Mouse (Mus musculus) stomach, postnatal 0 days (tissue): ENCODE data around the gene Cdkl4. TPM values are rescaled to one million over a fixed set of nuclear protein-coding genes. Genes with fewer than 3 reads are reported as not detected.

Experiments
- ATAC-seq: fragments of 200-750 bp; cut with Nextera tagmentation; 2 replicates; pipeline ENCODE4 v1.8.0; 2017; ENCODE audit not compliant: low FRiP score, low TSS enrichment
- DNase-seq: peaks from one replicate; pipeline ENCODE4 v3.0.0-alpha.2; 2016; ENCODE audit warnings: low spot score
- H3K27ac ChIP-seq: fragments of 300-500 bp; sonication (generic); replicated peaks from 2 replicates; pipeline ENCODE4 v1.5.1; 2014; ENCODE audit warnings: mild to moderate bottlenecking, control low read depth
- H3K27me3 ChIP-seq: fragments of 300-500 bp; sonication (generic); 2 replicates; pipeline ENCODE4 v1.6.1; 2014; ENCODE audit warnings: low read length; ENCODE audit not compliant: control insufficient read depth, insufficient read depth
- H3K36me3 ChIP-seq: fragments of 300-500 bp; sonication (generic); 2 replicates; pipeline ENCODE4 v1.6.1; 2014; ENCODE audit warnings: low read length, mixed read lengths; ENCODE audit not compliant: control insufficient read depth, insufficient read depth
- H3K4me1 ChIP-seq: fragments of 300-500 bp; sonication (generic); replicated peaks from 2 replicates; pipeline ENCODE4 v1.6.1; 2014; ENCODE audit warnings: antibody characterized with exemption; ENCODE audit not compliant: control insufficient read depth, insufficient read depth
- H3K4me2 ChIP-seq: fragments of 300-500 bp; sonication (generic); replicated peaks from 2 replicates; pipeline ENCODE4 v1.6.1; 2014; ENCODE audit warnings: low read depth, mild to moderate bottlenecking, control low read depth, moderate library complexity
- H3K4me3 ChIP-seq: fragments of 300-500 bp; sonication (generic); 2 replicates; pipeline ENCODE4 v1.5.1; 2014; ENCODE audit warnings: low read depth, low read length, control low read depth
- H3K9ac ChIP-seq: fragments of 300-500 bp; sonication (generic); 2 replicates; pipeline ENCODE4 v1.6.1; 2014; ENCODE audit warnings: mild to moderate bottlenecking, low read length, control low read depth, mixed read lengths
- H3K9me3 ChIP-seq: fragments of 300-500 bp; sonication (generic); 2 replicates; pipeline ENCODE4 v1.6.1; 2016; ENCODE audit warnings: low read length; ENCODE audit not compliant: control insufficient read depth
- CTCF ChIP-seq: IDR thresholded peaks from 2 replicates; pipeline ENCODE4 v1.5.1; 2016; ENCODE audit warnings: antibody characterized with exemption, low read depth, mild to moderate bottlenecking, moderate library complexity
- EP300 ChIP-seq: optimal IDR thresholded peaks from 2 replicates; pipeline ENCODE3; 2016; ENCODE audit warnings: antibody characterized with exemption
- WGBS: fragments of 180-500 bp; shearing (Covaris S2); extraction: QIAGEN DNeasy Blood & Tissue Kit; methylation state at CpG from one replicate; pipeline ENCODE4 v1.1.7; 2014; 5-methylcytosine and 5-hydroxymethylcytosine counted together
- polyA plus RNA-seq: library from polyadenylated mRNA; unstranded; fragments of >200 nt; fragmentation: Nextera tagmentation; extraction: Ambion mirVana; gene quantifications from 2 replicates; pipeline ENCODE4 v1.2.1, GENCODE M21; 2015

Gene Cdkl4
- polyA plus RNA-seq, 1 experiment from 2014 or later: 0.08 TPM

DNA sequence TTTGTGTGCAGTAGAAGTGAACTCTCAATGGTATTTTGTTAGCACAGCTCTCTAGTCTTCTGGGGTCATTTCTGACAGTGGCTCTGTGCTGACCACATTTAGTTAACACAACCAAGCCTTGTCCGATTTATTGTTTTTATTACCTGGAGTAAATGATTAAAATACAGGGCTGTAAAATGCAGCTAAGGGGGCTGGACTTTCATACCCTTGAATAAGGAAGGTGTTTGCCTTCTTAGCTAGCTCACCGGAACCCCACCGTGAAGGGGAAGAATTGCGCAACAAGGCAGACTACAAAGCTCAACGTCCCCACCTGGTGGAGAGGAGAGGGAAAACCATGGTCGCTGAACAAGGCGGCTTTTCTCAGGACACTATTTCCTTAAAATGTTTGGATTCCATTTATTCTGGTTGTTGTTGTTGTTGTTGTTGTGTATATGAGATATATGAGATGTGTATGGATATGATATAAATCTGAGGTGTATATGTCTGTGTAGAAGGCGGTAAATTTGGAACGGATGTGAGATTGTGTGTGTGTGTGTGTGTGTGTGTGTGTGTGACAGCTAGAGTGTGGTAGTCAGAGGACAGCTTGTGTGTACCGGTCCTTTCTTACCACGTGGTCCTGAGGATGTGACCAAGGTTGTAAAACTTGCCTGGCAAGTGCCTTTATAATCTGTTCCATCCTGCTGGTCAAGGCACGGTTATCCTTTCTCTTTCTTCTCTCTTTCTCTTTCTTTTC lies 16.8 kb downstream of the Cdkl4 start:
- H3K9ac ChIP-seq: no peak overlapping the region
- H3K9me3 ChIP-seq: no peaks in the 10 kb centered on the region
- 0 out of 2 replicates have a peak overlapping the region, but pooled peaks have one; percentile 16 for H3K4me3 ChIP-seq
- no peak overlapping the region for H3K27ac ChIP-seq
- H3K36me3 ChIP-seq: no peaks in the 10 kb centered on the region
- WGBS: 18% methylated on average over 12 of the region's 12 CpGs
- TF ChIP-seq CTCF (peak; percentile 96), EP300 (no peak)
- H3K4me2 ChIP-seq: peak overlapping the region; percentile 39
- DNase-seq: peak; percentile 75
- H3K4me1 ChIP-seq: no peaks in the 10 kb centered on the region
- ATAC-seq: peak; percentile 40
- no peaks in the 10 kb centered on the region for H3K27me3 ChIP-seq

DNA sequence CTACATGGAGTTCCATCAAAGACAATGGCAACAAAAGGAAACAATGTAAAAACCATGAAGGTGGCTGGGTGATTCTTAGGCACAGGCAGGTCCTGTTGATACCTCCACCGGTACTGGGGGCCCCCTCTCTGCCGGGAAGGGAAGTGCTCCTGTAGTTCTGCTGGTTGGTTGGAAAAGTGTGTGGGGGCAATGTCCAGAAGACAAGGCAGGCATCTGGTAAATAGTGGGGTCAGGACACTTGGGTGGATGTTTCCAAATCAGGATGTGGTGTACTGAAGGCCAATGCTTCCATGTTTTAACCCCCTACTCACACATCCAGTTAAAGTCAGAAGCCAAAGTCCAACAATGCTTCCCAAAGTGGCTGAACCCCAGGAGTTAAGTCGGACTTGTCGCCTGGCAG lies 17.9 kb downstream of the Cdkl4 start:
- Histone ChIP-seq H3K9ac (no peak overlapping the region), H3K4me3 (no peak overlapping the region), H3K27me3 (no peaks in the 10 kb centered on the region), H3K9me3 (no peaks in the 10 kb centered on the region), H3K4me2 (no peak overlapping the region), H3K36me3 (no peaks in the 10 kb centered on the region), H3K27ac (no peak overlapping the region), H3K4me1 (no peaks in the 10 kb centered on the region)
- DNase-seq (no peak), ATAC-seq (no peak)
- peak; percentile 55 for TF ChIP-seq CTCF
- no peak for TF ChIP-seq EP300
- WGBS: 83% methylated on average over 4 of the region's 4 CpGs

DNA sequence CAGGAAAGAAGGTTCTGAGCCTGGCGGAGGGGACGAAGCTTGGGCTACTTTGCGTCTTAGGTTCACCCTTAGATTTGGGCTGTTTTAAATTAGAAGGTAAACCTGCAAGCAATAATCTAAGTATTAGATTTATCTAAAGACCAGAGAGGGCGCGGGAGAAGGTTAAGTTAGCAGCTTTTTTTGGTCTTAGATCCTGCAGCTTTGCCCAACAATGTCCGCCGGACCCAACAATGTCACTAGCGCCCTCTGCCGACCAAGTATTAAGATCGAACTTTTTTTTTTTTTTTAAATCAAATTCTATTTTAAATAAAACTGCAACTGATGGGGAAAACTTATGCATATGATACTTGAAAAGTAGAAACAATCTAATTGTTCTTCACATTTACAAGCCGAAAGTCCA lies 18.6 kb downstream of the Cdkl4 start:
- ATAC-seq: no peak
- TF ChIP-seq CTCF: peak; percentile 68
- TF ChIP-seq EP300: no peak
- Histone ChIP-seq H3K27ac (no peak overlapping the region), H3K4me3 (no peak overlapping the region), H3K9me3 (no peaks in the 10 kb centered on the region), H3K4me1 (no peaks in the 10 kb centered on the region), H3K9ac (no peak overlapping the region), H3K27me3 (no peaks in the 10 kb centered on the region), H3K36me3 (no peaks in the 10 kb centered on the region), H3K4me2 (no peak overlapping the region)
- WGBS: 33% methylated on average over 11 of the region's 11 CpGs
- peak; percentile 46 for DNase-seq

DNA sequence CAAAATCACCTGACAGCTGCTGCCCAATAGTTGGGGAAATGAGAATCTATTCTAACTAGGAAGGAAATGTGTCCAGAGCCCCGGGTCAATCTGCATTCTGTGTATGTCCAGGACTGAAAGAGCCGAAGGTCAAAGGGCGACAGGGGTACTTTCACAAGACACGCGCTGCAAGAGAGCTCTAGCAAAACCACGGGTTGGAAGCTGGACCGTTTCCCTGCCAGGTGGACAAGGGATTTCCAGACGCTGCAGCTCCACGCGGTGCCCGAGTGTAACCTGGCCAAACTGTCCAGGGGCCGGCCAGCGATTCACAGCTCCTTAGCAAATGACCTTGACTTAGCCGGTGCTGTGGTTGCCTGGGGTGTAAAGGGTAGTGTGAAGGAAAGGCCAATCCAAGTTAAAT lies 19.0 kb downstream of the Cdkl4 start:
- Histone ChIP-seq H3K36me3 (no peaks in the 10 kb centered on the region), H3K27me3 (no peaks in the 10 kb centered on the region), H3K4me1 (no peaks in the 10 kb centered on the region), H3K9ac (no peak overlapping the region), H3K4me2 (no peak overlapping the region), H3K27ac (no peak overlapping the region), H3K4me3 (no peak overlapping the region), H3K9me3 (no peaks in the 10 kb centered on the region)
- ATAC-seq (no peak), DNase-seq (no peak)
- 78% methylated on average over 14 of the region's 14 CpGs for WGBS
- no peak for TF ChIP-seq EP300
- no peak for TF ChIP-seq CTCF

DNA sequence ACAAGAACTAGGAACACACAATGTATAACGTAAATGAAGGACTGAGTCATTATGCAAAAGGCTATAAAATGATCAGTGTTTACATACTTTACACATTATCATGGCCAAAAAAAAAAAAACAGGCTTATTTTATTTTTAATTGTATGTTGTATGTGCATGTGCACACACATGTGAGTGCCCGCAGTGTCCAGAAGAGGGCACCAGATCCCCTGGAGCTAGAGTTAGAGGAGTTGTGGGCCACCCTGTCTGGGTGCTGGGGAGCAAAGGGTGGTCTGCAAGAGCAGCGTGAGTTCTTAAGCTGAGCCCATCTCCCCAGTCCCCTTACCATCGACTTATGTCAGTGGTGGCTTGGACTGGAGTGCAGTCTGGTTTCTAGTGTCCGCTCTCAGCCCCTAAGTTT lies 20.2 kb downstream of the Cdkl4 start:
- 94% methylated on average over 5 of the region's 5 CpGs for WGBS
- Histone ChIP-seq H3K9me3 (no peaks in the 10 kb centered on the region), H3K4me1 (no peaks in the 10 kb centered on the region), H3K9ac (no peak overlapping the region), H3K4me3 (no peak overlapping the region), H3K36me3 (no peaks in the 10 kb centered on the region), H3K27me3 (no peaks in the 10 kb centered on the region), H3K4me2 (no peak overlapping the region), H3K27ac (no peak overlapping the region)
- ATAC-seq (no peak), DNase-seq (no peak)
- TF ChIP-seq CTCF (peak; percentile 30; the same call in 1 of the 2 replicates), EP300 (no peak)
